In genomic region chr19:39711116-39711515, GRCm38 (mm10) we compare ENCODE assay signal across 13 mouse cellular contexts. TPM values are rescaled to one million over a fixed set of nuclear protein-coding genes. Genes with fewer than 3 reads are reported as not detected.
DNase-seq lines count a peak whose midpoint lies in the region; TF ChIP-seq lines count a peak whose summit lies in the region.
"Not testable (repeated sequence)": the region's sequence is repeated elsewhere in the genome, so short reads cannot be mapped to it uniquely, and the experiment has no call there.
"Had no signal": no experiment of that assay in that cellular context is flagged by ENCODE, and none has a peak within 500 bp of the region (broad histone marks: within the 10 kb centered on the region; RNA-seq: fewer than 3 reads in every experiment).

No protein-coding gene starts in this region.

- H3K27me3 ChIP-seq in kidney, adult 2 months (replicated peaks; ENCODE audit: control insufficient read depth, insufficient read depth, low read length): not testable (repeated sequence)

- DNase-seq in ES-CJ7 (ENCODE audit: low read depth, low spot score) (peak; percentile 2), R1 (ENCODE audit: low read depth, low spot score) (peak; percentile 21), ZHBTc4 (ENCODE audit: low read depth, low spot score) (peak; percentile 11)
- DNase-seq in kidney, adult 18-20 months: peak; percentile 31
- peak; percentile 34 for DNase-seq in kidney, adult 2 months
- peak; percentile 43 for DNase-seq in kidney, adult 9 months

- H3K36me3 ChIP-seq in kidney, adult 2 months (ENCODE audit: control insufficient read depth, insufficient read depth, low read length): not testable (repeated sequence)

- not testable (repeated sequence) for H3K4me1 ChIP-seq in kidney, adult 2 months (ENCODE audit: control insufficient read depth, insufficient read depth, low read length)

- not testable (repeated sequence) for TF ChIP-seq CTCF in kidney, adult 2 months (conservative IDR thresholded peaks at IDR 0.05; ENCODE audit: insufficient read depth, insufficient read length, low read depth, low read length)

- not testable (repeated sequence) for H3K4me3 ChIP-seq in kidney, adult 2 months (ENCODE audit: insufficient read depth, low read depth, low read length)

- not testable (repeated sequence) for TF ChIP-seq POLR2A in kidney, adult 2 months (IDR thresholded peaks at IDR 0.05; ENCODE audit: low read depth, low read length)

- H3K27ac ChIP-seq in kidney, adult 2 months (ENCODE audit: insufficient read depth, low read depth, low read length): not testable (repeated sequence)

- 88% methylated on average over 2 of the region's 2 CpGs for WGBS in kidney, adult 2 months

RNA-seq across cellular contexts. Expression of gene Cyp2c68, which starts 29.7 kb away (rescaled TPM):
- polyA plus RNA-seq in kidney, adult 2 months (2012; rRNA removed): 0.35 and 0.64 TPM in 2 replicates
- polyA plus RNA-seq: activated CD4-positive, CD25-positive, alpha-beta regulatory T cell, adult 4 months; brain, embryonic 14.5 days; C2C12; CD4-positive, CD25-positive, alpha-beta regulatory T cell, adult 4 months; cerebellum, adult 2 months; G1E; Patski had no signal
